ENCODE assay signal across 11 mouse cellular contexts in genomic region chr8:58660019-58660418, GRCm38 (mm10).
"Had no signal": no experiment of that assay in that cellular context is flagged by ENCODE, and none has a peak within 500 bp of the region (broad histone marks: within the 10 kb centered on the region; RNA-seq: fewer than 3 reads in every experiment).

No protein-coding gene starts in this region.

- H3K27me3 ChIP-seq: kidney, embryonic 15.5 days; limb, embryonic 13.5 days; midbrain, embryonic 15.5 days; neural tube, embryonic 13.5 days had no signal

- DNase-seq: kidney, adult 2 months; kidney, postnatal 14 days; left cerebral cortex, postnatal 4 days; lung, adult 18-20 months; thymus, postnatal 36 days had no signal

- H3K4me2 ChIP-seq: kidney, embryonic 15.5 days; limb, embryonic 13.5 days; midbrain, embryonic 15.5 days; neural tube, embryonic 13.5 days had no signal

- H3K9me3 ChIP-seq: kidney, embryonic 15.5 days; limb, embryonic 13.5 days; midbrain, embryonic 15.5 days; neural tube, embryonic 13.5 days had no signal

- H3K36me3 ChIP-seq: kidney, embryonic 15.5 days; limb, embryonic 13.5 days; midbrain, embryonic 15.5 days; neural tube, embryonic 13.5 days had no signal

- H3K4me1 ChIP-seq: kidney, embryonic 15.5 days; limb, embryonic 13.5 days; midbrain, embryonic 15.5 days; neural tube, embryonic 13.5 days had no signal

- H3K27ac ChIP-seq: kidney, embryonic 15.5 days; limb, embryonic 13.5 days; liver, embryonic 14.5 days; midbrain, embryonic 15.5 days; neural tube, embryonic 13.5 days; stomach, postnatal 0 days had no signal

- ATAC-seq: midbrain, embryonic 15.5 days had no signal

- H3K4me3 ChIP-seq: kidney, embryonic 15.5 days; limb, embryonic 13.5 days; midbrain, embryonic 15.5 days; neural tube, embryonic 13.5 days had no signal

- H3K9ac ChIP-seq: kidney, embryonic 15.5 days; limb, embryonic 13.5 days; liver, embryonic 14.5 days; midbrain, embryonic 15.5 days; neural tube, embryonic 13.5 days had no signal
